Mouse (Mus musculus): ENCODE measurements around the gene Syna.

Syna gene

DNA sequence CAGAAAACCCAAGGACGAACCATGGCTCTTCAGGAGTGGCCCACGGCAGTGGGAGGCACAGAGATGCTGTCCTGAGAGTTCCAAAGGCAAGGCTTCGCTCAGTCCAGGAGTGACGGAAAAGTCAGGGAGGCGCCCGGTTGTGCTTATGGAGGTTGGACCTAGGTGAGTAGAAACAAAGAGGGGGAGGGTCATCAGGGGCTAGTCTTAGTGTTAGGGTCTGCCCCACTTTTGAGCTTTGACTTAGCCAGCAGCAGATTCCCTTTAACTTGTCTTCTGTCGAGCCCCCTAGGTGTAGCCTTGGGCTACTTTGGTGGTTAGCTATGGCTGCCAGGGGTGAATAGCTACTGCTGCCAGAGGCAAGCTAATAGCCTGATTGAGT is at the start of gene Syna:
Gene Syna, minus strand, starts transcription at position 101 of the 379 bp plus-strand sequence.
- no peaks in the 10 kb centered on the region for H3K27me3 ChIP-seq (ENCODE audit: control insufficient read depth, insufficient read depth, low read length, poor library complexity, severe bottlenecking)

DNA sequence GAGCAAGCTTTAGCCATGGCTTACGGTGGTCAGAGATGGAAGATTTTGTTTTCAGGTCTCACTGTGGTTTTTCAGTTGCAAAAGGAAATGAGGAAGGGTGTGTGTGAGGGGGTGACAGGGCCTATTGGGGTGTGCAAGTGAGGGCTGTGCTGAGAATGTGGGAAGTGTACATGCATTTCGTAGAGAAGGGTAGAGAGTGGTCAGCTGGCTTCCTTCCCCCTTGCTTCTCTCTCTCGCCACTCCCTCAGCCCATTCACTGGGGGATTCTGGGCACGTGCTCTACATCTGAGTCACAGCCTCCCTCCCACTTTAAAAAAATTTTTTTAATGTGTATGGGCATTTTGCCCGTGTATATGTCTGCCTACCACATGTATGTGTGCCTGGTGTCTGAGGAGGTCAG is 47.1 kb upstream of the Syna start:
- Histone ChIP-seq H3K27me3 (ENCODE audit: control insufficient read depth, insufficient read depth, low read length, poor library complexity, severe bottlenecking) (no peaks in the 10 kb centered on the region), H3K36me3 (ENCODE audit: control insufficient read depth, insufficient read depth, low read length, poor library complexity, severe bottlenecking) (peaks cover 8% of the 10 kb centered on the region)
- DNase-seq (ENCODE audit: low read depth, low spot score), result peak; percentile 80

More for the DNA sequence above, at the start of gene Syna:
- H3K36me3 ChIP-seq (ENCODE audit: control insufficient read depth, insufficient read depth, low read length, poor library complexity, severe bottlenecking), result no peaks in the 10 kb centered on the region
- DNase-seq (ENCODE audit: low read depth, low spot score), result no peak

DNA sequence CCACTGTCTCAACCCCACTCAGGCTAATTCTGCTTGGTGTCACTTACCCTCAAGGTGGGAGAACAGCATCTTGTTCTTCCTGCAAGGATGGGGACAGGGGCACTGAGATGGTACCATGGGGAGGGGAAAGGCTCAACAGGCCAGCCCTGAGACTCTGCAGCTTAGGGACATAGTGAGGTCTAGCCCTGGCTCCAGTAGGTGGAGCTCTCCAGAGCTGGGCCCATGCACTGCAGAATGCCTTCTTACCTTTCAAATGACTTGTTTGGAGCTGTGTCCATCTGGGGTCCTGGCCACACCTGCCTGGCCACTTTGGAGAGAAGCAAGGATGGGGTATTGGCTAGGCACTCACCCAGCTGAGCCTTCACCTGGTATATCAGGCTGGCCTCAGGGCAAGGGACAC is 46.3 kb upstream of the Syna start:
- H3K36me3 ChIP-seq (ENCODE audit: control insufficient read depth, insufficient read depth, low read length, poor library complexity, severe bottlenecking), result peaks cover 8% of the 10 kb centered on the region
- DNase-seq (ENCODE audit: low read depth, low spot score), result peak; percentile 40
- H3K27me3 ChIP-seq (ENCODE audit: control insufficient read depth, insufficient read depth, low read length, poor library complexity, severe bottlenecking), result no peaks in the 10 kb centered on the region

DNA sequence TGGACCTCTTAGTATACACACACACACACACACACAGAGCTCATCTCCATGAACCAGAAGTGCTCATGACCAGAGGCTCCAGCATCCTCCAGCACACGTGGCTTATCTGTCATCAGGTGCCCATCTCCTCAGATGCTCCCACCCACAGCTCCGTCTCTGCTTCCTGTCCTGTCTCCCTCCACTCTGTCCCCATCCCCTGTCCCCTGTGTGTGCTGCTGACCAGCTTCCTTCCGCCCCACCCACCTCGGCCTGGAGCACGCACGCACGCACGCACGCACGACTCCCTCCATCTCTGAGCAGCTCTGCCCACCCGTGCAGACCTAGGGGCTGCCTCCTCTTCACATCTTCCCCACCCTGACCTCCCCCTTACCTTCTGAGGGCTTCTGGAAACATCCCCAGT is 44.4 kb upstream of the Syna start:
- no peaks in the 10 kb centered on the region for H3K27me3 ChIP-seq (ENCODE audit: control insufficient read depth, insufficient read depth, low read length, poor library complexity, severe bottlenecking)
- no peak for DNase-seq (ENCODE audit: low read depth, low spot score)

DNA sequence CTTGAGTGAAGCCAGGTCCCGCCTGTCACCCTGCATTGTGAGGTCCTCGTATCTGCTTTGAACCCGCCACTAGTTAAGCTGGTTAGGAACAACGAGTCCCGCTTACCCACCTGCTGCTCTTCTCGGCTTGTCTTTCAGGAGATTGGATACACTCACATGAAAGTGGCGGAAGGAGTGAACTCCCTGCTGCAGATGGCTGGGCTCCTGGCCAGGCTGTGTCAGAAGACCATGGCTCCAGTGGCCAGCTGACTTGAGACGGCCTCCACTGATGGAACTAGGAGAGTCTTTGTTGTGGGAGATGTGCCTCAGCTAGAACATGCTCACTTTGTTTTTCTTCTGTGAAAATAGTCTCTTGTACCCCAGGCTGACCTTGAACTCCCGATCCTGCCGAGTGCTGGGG is 37.7 kb upstream of the Syna start:
- Histone ChIP-seq H3K36me3 (ENCODE audit: control insufficient read depth, insufficient read depth, low read length, poor library complexity, severe bottlenecking) (peaks cover 17% of the 10 kb centered on the region), H3K27me3 (ENCODE audit: control insufficient read depth, insufficient read depth, low read length, poor library complexity, severe bottlenecking) (no peaks in the 10 kb centered on the region)
- no peak for DNase-seq (ENCODE audit: low read depth, low spot score)

More for the DNA sequence above, 44.4 kb upstream of the Syna start:
- peaks cover 13% of the 10 kb centered on the region for H3K36me3 ChIP-seq (ENCODE audit: control insufficient read depth, insufficient read depth, low read length, poor library complexity, severe bottlenecking)

DNA sequence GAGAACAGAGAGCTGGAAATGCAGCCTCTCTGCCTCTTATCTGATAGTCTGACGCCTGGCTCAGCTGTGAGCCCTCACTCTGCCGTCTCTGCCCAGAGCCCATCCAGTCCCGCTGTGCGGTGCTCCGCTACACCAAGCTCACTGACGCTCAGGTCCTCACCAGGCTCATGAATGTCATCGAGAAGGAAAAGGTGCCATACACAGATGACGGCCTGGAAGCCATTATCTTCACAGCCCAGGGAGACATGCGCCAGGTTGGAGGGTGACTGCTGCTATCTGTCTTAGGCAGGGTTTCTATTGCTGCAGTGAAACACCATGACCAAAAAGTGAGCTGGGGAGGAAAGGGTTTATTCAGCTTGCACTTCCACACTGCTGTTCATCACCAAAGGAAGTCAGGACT is 33.1 kb upstream of the Syna start:
- H3K27me3 ChIP-seq (ENCODE audit: control insufficient read depth, insufficient read depth, low read length, poor library complexity, severe bottlenecking), result no peaks in the 10 kb centered on the region
- H3K36me3 ChIP-seq (ENCODE audit: control insufficient read depth, insufficient read depth, low read length, poor library complexity, severe bottlenecking), result peaks cover 15% of the 10 kb centered on the region
- DNase-seq (ENCODE audit: low read depth, low spot score), result no peak

DNA sequence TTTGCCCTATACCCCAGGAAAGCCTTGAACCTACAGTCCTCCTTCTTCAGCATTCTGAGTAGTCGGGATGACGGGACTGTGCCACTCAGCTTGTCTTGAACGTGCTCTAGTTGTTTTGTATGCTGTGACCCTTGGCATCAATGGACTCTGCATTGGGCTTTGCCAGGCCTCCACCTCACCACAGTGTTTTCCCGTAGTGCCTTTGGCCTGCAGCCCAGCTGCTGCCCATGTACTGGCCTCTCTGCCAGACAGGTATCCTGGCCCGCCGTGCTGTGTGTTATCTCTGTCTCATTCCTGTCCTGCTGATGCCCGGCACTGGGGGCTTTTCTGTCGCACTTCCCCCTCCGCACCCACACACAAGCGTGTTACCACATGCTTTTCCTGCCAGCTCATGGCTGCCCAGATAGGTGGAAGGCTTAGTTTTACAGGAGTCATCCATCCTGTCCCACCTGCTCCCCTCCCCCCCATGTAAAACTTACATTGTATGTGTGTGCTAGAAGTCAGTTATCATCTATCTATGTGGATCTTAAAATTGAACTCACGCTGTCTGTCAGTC is 32.1 kb upstream of the Syna start:
- no peak for DNase-seq (ENCODE audit: low read depth, low spot score)
- Histone ChIP-seq H3K27me3 (ENCODE audit: control insufficient read depth, insufficient read depth, low read length, poor library complexity, severe bottlenecking) (no peaks in the 10 kb centered on the region), H3K36me3 (ENCODE audit: control insufficient read depth, insufficient read depth, low read length, poor library complexity, severe bottlenecking) (peaks cover 18% of the 10 kb centered on the region)

DNA sequence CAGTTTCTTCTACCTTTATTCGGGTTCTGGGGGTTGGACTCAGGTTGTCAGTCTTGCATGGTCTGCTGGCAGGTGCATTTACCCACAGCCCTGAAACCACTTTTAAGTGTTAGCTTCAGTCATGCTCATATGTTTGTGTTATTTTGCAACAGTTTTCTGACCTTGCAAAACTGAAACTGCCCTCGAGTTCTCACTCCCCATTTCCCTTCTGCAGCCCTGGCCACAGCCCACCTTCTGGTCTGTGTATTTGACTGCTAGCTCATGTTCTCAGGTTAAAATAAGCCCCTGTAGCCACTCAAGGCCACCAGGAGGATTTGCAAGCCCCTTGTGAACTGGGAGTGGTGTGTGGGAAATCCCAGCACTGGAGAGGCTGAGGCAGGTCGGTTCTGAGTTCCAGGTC is 29.9 kb upstream of the Syna start:
- DNase-seq (ENCODE audit: low read depth, low spot score), result no peak
- H3K27me3 ChIP-seq (ENCODE audit: control insufficient read depth, insufficient read depth, low read length, poor library complexity, severe bottlenecking), result no peaks in the 10 kb centered on the region
- peaks cover 14% of the 10 kb centered on the region for H3K36me3 ChIP-seq (ENCODE audit: control insufficient read depth, insufficient read depth, low read length, poor library complexity, severe bottlenecking)

DNA sequence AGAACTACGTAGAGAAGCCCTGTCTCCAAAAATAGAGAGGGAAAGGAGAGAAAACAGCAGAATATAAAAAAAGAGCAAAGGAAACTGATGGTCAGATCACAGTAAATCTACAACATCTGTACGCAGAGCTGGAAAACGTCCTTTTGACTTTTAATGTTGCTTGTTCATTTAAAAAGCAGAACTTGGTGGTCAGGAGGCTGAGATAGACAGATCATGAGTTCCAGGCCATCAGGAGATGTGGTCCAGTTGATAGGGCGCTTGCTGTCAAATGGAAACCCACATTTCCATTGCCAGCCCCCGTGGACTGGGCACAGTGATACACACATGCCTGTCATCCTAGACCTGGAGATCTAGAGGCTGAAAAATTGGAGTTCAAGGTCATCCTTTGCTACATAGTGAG is 24.8 kb upstream of the Syna start:
- peak; percentile 77 for DNase-seq (ENCODE audit: low read depth, low spot score)

DNA sequence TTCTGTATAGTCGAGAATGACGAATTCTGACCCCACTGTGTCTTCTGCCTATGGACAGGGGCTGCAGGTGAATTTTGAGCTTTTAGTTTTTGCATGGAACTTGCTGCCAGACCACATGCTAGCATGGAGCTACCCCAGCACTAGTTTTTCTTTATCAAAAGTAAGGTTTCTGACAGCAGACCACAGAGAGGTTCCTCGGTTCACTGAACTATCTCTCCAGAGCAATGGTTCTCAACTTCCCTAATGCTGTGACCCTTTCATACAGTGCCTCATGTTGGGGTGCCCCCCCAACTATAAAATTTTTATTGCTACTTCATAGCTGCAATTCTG is 23.9 kb upstream of the Syna start:
- no peaks in the 10 kb centered on the region for H3K27me3 ChIP-seq (ENCODE audit: control insufficient read depth, insufficient read depth, low read length, poor library complexity, severe bottlenecking)
- 0 out of 2 replicates have a peak, but pooled peaks cover 6% of the 10 kb centered on the region for H3K36me3 ChIP-seq (ENCODE audit: control insufficient read depth, insufficient read depth, low read length, poor library complexity, severe bottlenecking)
- DNase-seq (ENCODE audit: low read depth, low spot score), result peak; percentile 67

More for the DNA sequence above, 24.8 kb upstream of the Syna start:
- 0 out of 2 replicates have a peak, but pooled peaks cover 10% of the 10 kb centered on the region for H3K36me3 ChIP-seq (ENCODE audit: control insufficient read depth, insufficient read depth, low read length, poor library complexity, severe bottlenecking)
- no peaks in the 10 kb centered on the region for H3K27me3 ChIP-seq (ENCODE audit: control insufficient read depth, insufficient read depth, low read length, poor library complexity, severe bottlenecking)

DNA sequence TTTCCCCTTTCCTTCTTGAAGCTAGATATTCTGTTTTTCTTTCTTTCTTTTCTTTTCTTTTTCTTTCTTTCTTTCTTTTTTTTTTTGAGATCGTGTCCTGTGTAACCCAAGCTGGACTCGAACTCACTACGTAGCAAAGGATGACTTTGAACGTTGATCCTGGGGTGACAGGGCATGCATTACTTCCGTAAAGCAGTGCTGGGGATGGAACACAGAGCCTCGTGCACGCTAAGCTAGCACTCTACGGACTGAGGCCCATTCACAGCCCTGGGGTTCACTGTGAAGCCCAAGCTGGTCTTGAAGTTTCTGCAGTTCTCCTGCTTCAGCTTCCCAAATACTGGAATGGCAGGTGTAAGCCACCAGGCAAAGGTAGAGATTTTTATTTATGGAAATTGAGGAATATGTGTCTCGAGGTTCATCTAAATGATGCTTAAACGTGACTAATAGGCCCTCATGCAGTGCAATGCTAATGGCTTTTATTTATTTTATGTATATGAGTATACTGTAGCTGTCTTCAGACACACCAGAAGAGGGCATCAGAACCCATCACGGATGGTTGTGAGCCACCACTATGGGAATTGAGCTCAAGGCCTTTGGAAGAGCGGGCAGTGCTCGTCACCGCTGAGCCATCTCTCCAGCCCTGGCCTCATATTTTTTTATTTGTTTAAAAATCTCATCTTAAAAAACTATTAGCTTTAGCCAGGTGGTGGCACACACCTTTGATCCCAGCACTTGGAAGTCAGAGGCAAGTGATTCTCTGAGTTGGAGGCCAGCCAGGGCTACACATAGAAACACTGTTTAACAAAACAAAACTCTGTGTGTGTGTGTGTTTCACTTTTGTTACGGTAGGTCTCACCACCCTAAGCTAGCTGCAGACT is 23.3 kb upstream of the Syna start:
- H3K27me3 ChIP-seq (ENCODE audit: control insufficient read depth, insufficient read depth, low read length, poor library complexity, severe bottlenecking), result no peaks in the 10 kb centered on the region
- peak; percentile 35 for DNase-seq (ENCODE audit: low read depth, low spot score)
- 0 out of 2 replicates have a peak, but pooled peaks cover 4% of the 10 kb centered on the region for H3K36me3 ChIP-seq (ENCODE audit: control insufficient read depth, insufficient read depth, low read length, poor library complexity, severe bottlenecking)

DNA sequence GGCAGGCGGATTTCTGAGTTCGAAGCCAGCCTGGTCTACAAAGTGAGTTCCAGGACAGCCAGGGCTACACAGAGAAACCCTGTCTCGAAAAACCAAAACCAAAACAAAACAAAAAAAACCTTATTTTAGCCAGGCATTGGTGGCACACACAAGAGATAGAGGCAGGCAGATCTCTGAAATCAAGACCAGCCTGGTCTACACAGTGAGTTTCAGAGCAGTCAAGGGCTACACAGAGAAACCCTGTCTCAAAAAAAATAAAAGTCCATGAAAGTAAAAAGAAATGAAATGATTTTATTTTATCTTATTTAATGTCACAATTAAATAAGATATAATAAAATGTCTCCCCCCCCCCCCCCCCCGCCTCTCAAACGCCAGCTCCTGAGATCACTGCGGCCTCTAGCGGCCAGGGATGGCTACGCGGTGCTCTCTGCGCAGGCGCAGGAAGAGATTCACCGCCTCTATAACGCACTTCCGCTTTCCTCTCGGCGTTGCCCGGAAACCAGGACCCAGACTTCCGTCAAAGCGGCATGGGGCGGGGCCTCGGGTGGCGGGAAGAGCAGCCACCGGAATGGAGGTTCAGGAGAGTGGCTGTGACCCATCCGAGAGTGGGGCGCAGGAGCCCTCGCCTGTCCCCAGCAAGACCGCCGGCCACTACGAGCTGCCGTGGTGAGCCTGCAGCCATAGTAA is 22.4 kb upstream of the Syna start:
- DNase-seq (ENCODE audit: low read depth, low spot score), result peak; percentile 98
- no peaks in the 10 kb centered on the region for H3K27me3 ChIP-seq (ENCODE audit: control insufficient read depth, insufficient read depth, low read length, poor library complexity, severe bottlenecking)
- H3K36me3 ChIP-seq (ENCODE audit: control insufficient read depth, insufficient read depth, low read length, poor library complexity, severe bottlenecking), result 0 out of 2 replicates have a peak, but pooled peaks cover 2% of the 10 kb centered on the region

DNA sequence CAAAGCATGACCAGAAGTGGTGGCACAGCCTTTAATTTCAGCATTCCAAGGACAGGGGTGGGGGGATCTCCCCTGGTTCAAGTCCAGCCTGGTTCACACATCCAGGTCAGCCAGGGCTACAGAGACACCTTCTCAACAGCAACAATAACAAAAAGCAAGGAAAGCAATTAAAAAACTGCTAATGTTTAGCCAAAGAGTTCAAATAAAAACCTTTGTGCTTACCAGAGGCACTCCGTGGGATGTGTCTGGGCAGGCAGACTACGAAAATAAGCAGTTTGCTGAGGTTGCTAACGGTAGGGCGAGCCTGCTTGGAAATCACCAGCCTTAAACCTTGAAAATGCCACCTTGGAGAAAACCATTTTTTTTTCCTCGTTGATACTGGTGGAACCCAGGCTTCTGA is 21.2 kb upstream of the Syna start, which contains the start of gene Rfc2:
Gene Rfc2, plus strand, starts transcription at position 221 of the 400 bp plus-strand sequence.
- DNase-seq (ENCODE audit: low read depth, low spot score), result no peak
- no peaks in the 10 kb centered on the region for H3K36me3 ChIP-seq (ENCODE audit: control insufficient read depth, insufficient read depth, low read length, poor library complexity, severe bottlenecking)
- H3K27me3 ChIP-seq (ENCODE audit: control insufficient read depth, insufficient read depth, low read length, poor library complexity, severe bottlenecking), result no peaks in the 10 kb centered on the region

DNA sequence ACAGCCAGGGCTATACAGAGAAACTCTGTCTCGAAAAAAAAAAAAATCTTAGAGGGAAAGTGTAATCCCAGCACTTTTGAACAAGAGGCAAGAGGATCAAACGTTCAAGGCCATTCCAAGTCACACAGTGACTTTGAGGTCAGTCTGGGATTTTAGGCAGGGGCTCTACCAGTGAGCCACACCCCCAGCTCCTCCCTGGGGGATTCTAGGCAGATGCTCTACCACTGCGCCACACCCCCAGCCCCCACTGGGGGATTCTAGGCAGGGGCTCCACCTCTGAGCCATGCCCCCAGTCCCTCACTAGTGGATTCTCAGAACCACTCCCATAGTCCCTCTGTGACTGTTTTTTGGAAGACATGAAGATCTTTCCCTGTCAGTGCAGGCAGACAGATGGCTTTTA is 19.2 kb upstream of the Syna start:
- no peaks in the 10 kb centered on the region for H3K27me3 ChIP-seq (ENCODE audit: control insufficient read depth, insufficient read depth, low read length, poor library complexity, severe bottlenecking)
- H3K36me3 ChIP-seq (ENCODE audit: control insufficient read depth, insufficient read depth, low read length, poor library complexity, severe bottlenecking), result no peaks in the 10 kb centered on the region
- no peak for DNase-seq (ENCODE audit: low read depth, low spot score)

DNA sequence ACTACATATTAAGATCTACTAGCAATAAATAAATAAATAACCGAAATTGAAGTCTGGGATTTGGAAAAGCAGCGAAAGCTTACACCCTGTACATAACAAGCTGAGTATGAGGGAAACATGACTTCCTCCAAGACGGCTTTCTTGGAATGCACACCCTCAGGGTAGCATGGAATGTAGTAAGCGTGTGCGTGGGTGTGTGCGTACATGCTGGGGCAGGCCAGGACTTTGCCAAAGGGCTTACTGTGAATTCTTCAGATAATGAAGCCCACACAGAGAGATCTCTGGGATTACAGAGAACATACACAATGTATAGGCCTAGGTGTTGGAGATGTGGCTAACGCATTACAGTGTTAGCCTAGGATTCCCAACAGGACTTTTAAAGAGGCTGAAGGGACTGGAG is 17.6 kb upstream of the Syna start:
- no peak for DNase-seq (ENCODE audit: low read depth, low spot score)
- Histone ChIP-seq H3K36me3 (ENCODE audit: control insufficient read depth, insufficient read depth, low read length, poor library complexity, severe bottlenecking) (no peaks in the 10 kb centered on the region), H3K27me3 (ENCODE audit: control insufficient read depth, insufficient read depth, low read length, poor library complexity, severe bottlenecking) (no peaks in the 10 kb centered on the region)

Measured in splenic B cell, adult 2 months (primary cell).